Mouse (Mus musculus): ENCODE measurements around the gene Eif4e.

Gene Eif4e

GRCm38 (mm10) chr3:138588001-138588400 is 62.0 kb downstream of the Eif4e start:
- DNase-seq: no peak

- no peak for DNase-seq
Observed at GRCm38 (mm10) chr3:138591002-138591401, 65.0 kb downstream of the Eif4e start.

- DNase-seq: no peak
Observed at GRCm38 (mm10) chr3:138591806-138592365, 65.9 kb downstream of the Eif4e start.

- no peak for DNase-seq
Observed at GRCm38 (mm10) chr3:138593131-138593530, 67.2 kb downstream of the Eif4e start.

- no peak for DNase-seq
Observed at GRCm38 (mm10) chr3:138593911-138594310, 67.9 kb downstream of the Eif4e start.

GRCm38 (mm10) chr3:138601076-138601475 is 75.1 kb downstream of the Eif4e start:
- DNase-seq: no peak

GRCm38 (mm10) chr3:138605132-138605531 is 79.2 kb downstream of the Eif4e start:
- no peak for DNase-seq

GRCm38 (mm10) chr3:138608665-138609064 is 82.7 kb downstream of the Eif4e start:
- DNase-seq: no peak

Measured in spleen, adult 18-20 months (tissue).